Comparison of ENCODE assay signal across 21 mouse cellular contexts in genomic region chr1:183153354-183153753, GRCm38 (mm10).
A peak's percentile ranks its signal among the peaks of the same experiment; 100 is the strongest.
DNase-seq lines count a peak whose midpoint lies in the region; TF ChIP-seq lines count a peak whose summit lies in the region.
"Had no signal": no experiment of that assay in that cellular context is flagged by ENCODE, and none has a peak within 500 bp of the region (broad histone marks: within the 10 kb centered on the region; RNA-seq: fewer than 3 reads in every experiment).

No protein-coding gene starts in this region.

- H3K4me1 ChIP-seq in embryonic fibroblast, embryonic 13.5 days (ENCODE audit: control insufficient read depth, insufficient read depth, low read length): peaks cover 31% of the 10 kb centered on the region

- intact Hi-C loops in left cerebral cortex, adult 2 months (cut with DNase I): loop anchor here (5.0 kb wide), 1 partner anchor 59 kb away; no protein-coding TSS in a partner anchor

- TF ChIP-seq CTCF in left cerebral cortex, adult 2 months (IDR thresholded peaks at IDR 0.05): no peak
- TF ChIP-seq CTCF in embryonic fibroblast, embryonic 13.5 days (IDR thresholded peaks at IDR 0.05; ENCODE audit: borderline replicate concordance, insufficient read depth, low read length): no peak

- H3K4me3 ChIP-seq in left cerebral cortex, adult 2 months: no peak overlapping the region
- H3K4me3 ChIP-seq in embryonic fibroblast, embryonic 13.5 days (ENCODE audit: insufficient read depth, low read length): no peak overlapping the region
- H3K4me3 ChIP-seq: embryonic facial prominence, embryonic 12.5 days; embryonic facial prominence, embryonic 15.5 days; forebrain, embryonic 13.5 days; forebrain, embryonic 15.5 days had no signal

- no peak for DNase-seq in left cerebral cortex, adult 2 months (ENCODE audit: extremely low spot score in 1 of 2, low spot score in 2 of 2)
- no peak for DNase-seq in left cerebral cortex, adult 9 months (ENCODE audit: low spot score in 2 of 2)
- peak; percentile 26 for DNase-seq in gonadal fat pad, adult 2 months (ENCODE audit: low read depth)
- no peak for DNase-seq in urinary bladder, adult 2 months (ENCODE audit: low spot score)
- DNase-seq in spleen, postnatal 10 days (ENCODE audit: low spot score in 2 of 2): no peak
- DNase-seq: adrenal gland, adult 2 months; adrenal gland, postnatal 10 days; adrenal gland, postnatal 25 days; cerebellum, adult 11 months; cerebellum, adult 18-20 months; cerebellum, adult 8-10 months; cerebellum, adult 9-11 months; cerebellum, postnatal 14 days; cerebellum, postnatal 36 days; embryo, embryonic 11 days; forebrain, postnatal 0 days had no signal

- H3K27ac ChIP-seq in left cerebral cortex, adult 2 months: peak overlapping the region; percentile 36
- 0 out of 2 replicates have a peak overlapping the region, but pooled peaks have one; percentile 38 for H3K27ac ChIP-seq in embryonic fibroblast, embryonic 13.5 days (ENCODE audit: insufficient read depth, low read length)
- H3K27ac ChIP-seq: embryonic facial prominence, embryonic 12.5 days; embryonic facial prominence, embryonic 15.5 days; forebrain, embryonic 13.5 days; forebrain, embryonic 15.5 days had no signal

- TF ChIP-seq POLR2A in embryonic fibroblast, embryonic 13.5 days (IDR thresholded peaks at IDR 0.05; ENCODE audit: low read depth, low read length): no peak
